Comparison of ENCODE assay signal across 7 mouse cellular contexts in genomic region chr12:3110589-3110988, GRCm38 (mm10).
DNase-seq lines count a peak whose midpoint lies in the region; ATAC-seq and TF ChIP-seq lines count a peak whose summit lies in the region.
"Not testable (repeated sequence)": the region's sequence is repeated elsewhere in the genome, so short reads cannot be mapped to it uniquely, and the experiment has no call there.

No protein-coding gene starts in this region.

- ATAC-seq in Patski, result peak; percentile 91
- peak; percentile 89 for ATAC-seq in megakaryocyte-erythroid progenitor cell, adult 5-6 weeks (replicated peaks; ENCODE audit: low FRiP score, low TSS enrichment, poor library complexity, severe bottlenecking)

- H3K36me3 ChIP-seq in E14TG2a.4 (ENCODE audit: insufficient read depth, low read length), result not testable (repeated sequence)

- CTCF ChIA-PET in Patski (lab: Charles Lee), result not testable (repeated sequence)

- H3K9me3 ChIP-seq in E14TG2a.4 (ENCODE audit: low read length), result not testable (repeated sequence)

- TF ChIP-seq CTCF in E14TG2a.4 (conservative IDR thresholded peaks at IDR 0.05; ENCODE audit: low read length); Patski (IDR thresholded peaks at IDR 0.05): not testable (repeated sequence)

- not testable (repeated sequence) for H3K4me1 ChIP-seq in E14TG2a.4 (replicated peaks; ENCODE audit: low read depth, low read length)

- in situ Hi-C loops in Patski (cut with MboI; ENCODE audit: low pct_unique_long_range_greater_than_20kb), result not testable (repeated sequence)

- H3K4me3 ChIP-seq in E14TG2a.4 (replicated peaks; ENCODE audit: low read length), result peak overlapping the region; percentile 54

- intact Hi-C loops in left cerebral cortex, postnatal 4 days (cut with DNase I), result not testable (repeated sequence)

- not testable (repeated sequence) for H3K27me3 ChIP-seq in E14TG2a.4 (ENCODE audit: insufficient read depth, low read length); Patski

- POLR2A ChIA-PET in Patski (lab: Charles Lee), result not testable (repeated sequence)

- DNase-seq in 3134 (ENCODE audit: extremely low read depth, insufficient read length, low spot score) (peak; percentile 91), Patski (ENCODE audit: low read depth, low spot score) (peak; percentile 83)
- DNase-seq in brain, adult 2 months (ENCODE audit: low read depth, low spot score), result peak; percentile 16
- DNase-seq in fibroblast of lung, adult 2 months (ENCODE audit: low read depth), result peak; percentile 78
- peak; percentile 0 for DNase-seq in left cerebral cortex, postnatal 4 days

Comparison
In these comparisons a context has a peak if more than half of its experiments do, and no peak if none do; other contexts are left out.
1. Peak in every context shown above with its lines: DNase-seq, ATAC-seq and H3K4me3 ChIP-seq.
2. DNase-seq: peak in every context shown above with its lines; median percentile 91 in 3134; 83 in Patski; 78 in fibroblast of lung, adult 2 months; 16 in brain, adult 2 months; 0 in left cerebral cortex, postnatal 4 days.